Mouse (Mus musculus) midbrain, postnatal 0 days (tissue): ENCODE data around the gene Lrrfip1. TPM values are rescaled to one million over a fixed set of nuclear protein-coding genes. Genes with fewer than 3 reads are reported as not detected.

Source experiments
- ATAC-seq: fragments of 200-750 bp; cut with Nextera tagmentation; 2 replicates; pipeline ENCODE4 v1.8.0; 2017; ENCODE audit warnings: moderate number of reproducible peaks, mild to moderate bottlenecking, moderate TSS enrichment, moderate library complexity; ENCODE audit not compliant: low FRiP score
- DNase-seq: peaks from one replicate; pipeline ENCODE4 v3.0.0-alpha.2; 2015; ENCODE audit warnings: low spot score
- H3K27ac ChIP-seq: fragments of 300-500 bp; sonication (generic); 2 replicates; pipeline ENCODE4 v1.5.1; 2014; ENCODE audit warnings: low read depth, mild to moderate bottlenecking, low read length, mixed read lengths
- H3K27me3 ChIP-seq: fragments of 300-500 bp; sonication (generic); 2 replicates; pipeline ENCODE4 v1.6.1; 2014; ENCODE audit warnings: low read length, control low read depth, mixed read lengths; ENCODE audit not compliant: insufficient read depth
- H3K36me3 ChIP-seq: fragments of 300-500 bp; sonication (generic); 2 replicates; pipeline ENCODE4 v1.6.1; 2014; ENCODE audit warnings: low read length, control low read depth, mixed read lengths; ENCODE audit not compliant: insufficient read depth
- H3K4me1 ChIP-seq: fragments of 300-500 bp; sonication (generic); 2 replicates; pipeline ENCODE4 v1.6.1; 2014; ENCODE audit warnings: mild to moderate bottlenecking, control low read depth, antibody characterized with exemption, low read length, mixed read lengths; ENCODE audit not compliant: insufficient read depth
- H3K4me2 ChIP-seq: fragments of 300-500 bp; sonication (generic); 2 replicates; pipeline ENCODE4 v1.6.1; 2014; ENCODE audit warnings: low read depth, mild to moderate bottlenecking, low read length, mixed read lengths; ENCODE audit not compliant: poor library complexity, severe bottlenecking
- H3K4me3 ChIP-seq: fragments of 300-500 bp; sonication (generic); 2 replicates; pipeline ENCODE4 v1.5.1; 2014; ENCODE audit warnings: low read depth, mild to moderate bottlenecking, low read length, moderate library complexity
- H3K9ac ChIP-seq: fragments of 300-500 bp; sonication (generic); replicated peaks from 2 replicates; pipeline ENCODE4 v1.6.1; 2014; ENCODE audit warnings: mild to moderate bottlenecking, low read length, moderate library complexity, mixed read lengths; ENCODE audit not compliant: poor library complexity, severe bottlenecking
- H3K9me3 ChIP-seq: fragments of 300-500 bp; sonication (generic); 2 replicates; pipeline ENCODE4 v1.6.1; 2016; ENCODE audit warnings: low read length, control low read depth
- CTCF ChIP-seq: IDR thresholded peaks from 2 replicates; pipeline ENCODE4 v1.5.1; 2016; ENCODE audit warnings: antibody characterized with exemption, mild to moderate bottlenecking
- WGBS: fragments of 180-500 bp; shearing (Covaris S2); extraction: QIAGEN DNeasy Blood & Tissue Kit; methylation state at CpG from one replicate; pipeline ENCODE4 v1.1.7; 2014; 5-methylcytosine and 5-hydroxymethylcytosine counted together
- polyA plus RNA-seq: library from polyadenylated mRNA; unstranded; fragments of >200 nt; fragmentation: Nextera tagmentation; extraction: Ambion mirVana; gene quantifications from 2 replicates; pipeline ENCODE4 v1.2.1, GENCODE M21; 2015
- total RNA-seq: library from RNA; depleted of rRNA; stranded (reverse); fragments of >200 nt; gene quantifications from 2 replicates; pipeline ENCODE4 v1.2.3, GENCODE M21; 2014

The Lrrfip1 gene
- total and polyA plus RNA-seq, 2 experiments from 2014 or later: 26.7 to 48.9 TPM

DNA sequence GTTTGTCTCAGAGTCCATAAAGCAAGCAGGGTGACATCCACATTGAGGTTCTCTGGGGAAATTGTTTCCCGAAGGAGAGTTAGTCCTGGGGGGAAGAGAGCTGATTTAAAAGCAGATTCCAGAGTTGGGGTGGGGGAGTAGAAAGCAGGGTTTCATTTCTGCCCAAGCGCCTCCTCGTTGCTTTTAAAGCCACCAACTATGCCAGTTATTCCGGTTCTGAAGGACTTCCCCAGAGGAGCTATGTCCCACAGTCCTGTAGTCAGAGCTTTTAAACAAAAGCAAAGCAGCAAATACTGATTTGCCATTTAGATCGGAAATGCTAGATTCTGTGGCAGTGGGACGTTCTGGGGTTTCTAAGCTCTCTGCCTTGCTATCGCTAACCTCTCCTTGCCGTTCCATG is 79.4 kb downstream of the Lrrfip1 start:
- H3K27ac ChIP-seq: no peak overlapping the region
- no peak overlapping the region for H3K4me3 ChIP-seq
- H3K36me3 ChIP-seq: no peaks in the 10 kb centered on the region
- 81% methylated on average over 8 of the region's 8 CpGs for WGBS
- H3K27me3 ChIP-seq: no peaks in the 10 kb centered on the region
- no peaks in the 10 kb centered on the region for H3K9me3 ChIP-seq
- no peak overlapping the region for H3K4me2 ChIP-seq
- ATAC-seq: no peak
- DNase-seq: no peak
- H3K4me1 ChIP-seq: no peaks in the 10 kb centered on the region
- no peak for TF ChIP-seq CTCF
- H3K9ac ChIP-seq: no peak overlapping the region

GRCm38 (mm10) chr1:91079740-91080422 is 81.3 kb downstream of the Lrrfip1 start:
- WGBS: 83% methylated on average over 10 of the region's 10 CpGs
- no peak overlapping the region for H3K4me3 ChIP-seq
- H3K4me2 ChIP-seq: no peak overlapping the region
- H3K36me3 ChIP-seq: no peaks in the 10 kb centered on the region
- H3K9ac ChIP-seq: no peak overlapping the region
- DNase-seq (no peak), ATAC-seq (no peak)
- no peaks in the 10 kb centered on the region for H3K9me3 ChIP-seq
- H3K27me3 ChIP-seq: no peaks in the 10 kb centered on the region
- H3K4me1 ChIP-seq: no peaks in the 10 kb centered on the region
- TF ChIP-seq CTCF: no peak
- H3K27ac ChIP-seq: no peak overlapping the region

GRCm38 (mm10) chr1:91080423-91080749 is 81.8 kb downstream of the Lrrfip1 start:
- WGBS: 81% methylated on average over 7 of the region's 7 CpGs
- no peak for ATAC-seq
- DNase-seq: no peak
- Histone ChIP-seq H3K27ac (no peak overlapping the region), H3K36me3 (no peaks in the 10 kb centered on the region), H3K4me3 (no peak overlapping the region), H3K4me1 (no peaks in the 10 kb centered on the region), H3K9me3 (no peaks in the 10 kb centered on the region), H3K27me3 (no peaks in the 10 kb centered on the region), H3K4me2 (no peak overlapping the region), H3K9ac (no peak overlapping the region)
- 0 out of 2 replicates have a peak, but pooled peaks have one; percentile 34 for TF ChIP-seq CTCF

DNA sequence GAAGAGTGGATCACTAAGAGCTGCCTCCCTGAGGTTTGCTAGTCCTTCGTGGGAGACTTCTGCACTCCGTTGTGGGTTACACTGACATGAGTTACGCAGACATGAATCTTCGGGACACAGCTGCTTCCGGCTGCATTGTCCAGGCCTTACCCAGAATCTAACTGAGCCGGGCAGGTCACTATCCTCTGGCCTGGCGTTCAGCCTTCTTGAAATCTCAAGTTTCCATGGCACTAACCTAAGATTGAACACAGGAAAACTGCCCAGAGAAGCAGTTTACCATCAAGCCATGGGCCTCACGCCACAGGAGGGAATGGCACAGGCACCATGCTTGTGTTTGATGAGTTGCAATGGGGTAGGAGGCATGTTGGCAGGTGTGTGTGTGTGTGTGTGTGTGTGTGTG is 85.8 kb downstream of the Lrrfip1 start:
- no peaks in the 10 kb centered on the region for H3K36me3 ChIP-seq
- no peak for DNase-seq
- ATAC-seq: no peak
- no peak overlapping the region for H3K4me3 ChIP-seq
- WGBS: 92% methylated on average over 8 of the region's 8 CpGs
- H3K27me3 ChIP-seq: no peaks in the 10 kb centered on the region
- no peak overlapping the region for H3K27ac ChIP-seq
- TF ChIP-seq CTCF: no peak
- H3K9me3 ChIP-seq: no peaks in the 10 kb centered on the region
- no peak overlapping the region for H3K9ac ChIP-seq
- no peak overlapping the region for H3K4me2 ChIP-seq
- H3K4me1 ChIP-seq: no peaks in the 10 kb centered on the region

DNA sequence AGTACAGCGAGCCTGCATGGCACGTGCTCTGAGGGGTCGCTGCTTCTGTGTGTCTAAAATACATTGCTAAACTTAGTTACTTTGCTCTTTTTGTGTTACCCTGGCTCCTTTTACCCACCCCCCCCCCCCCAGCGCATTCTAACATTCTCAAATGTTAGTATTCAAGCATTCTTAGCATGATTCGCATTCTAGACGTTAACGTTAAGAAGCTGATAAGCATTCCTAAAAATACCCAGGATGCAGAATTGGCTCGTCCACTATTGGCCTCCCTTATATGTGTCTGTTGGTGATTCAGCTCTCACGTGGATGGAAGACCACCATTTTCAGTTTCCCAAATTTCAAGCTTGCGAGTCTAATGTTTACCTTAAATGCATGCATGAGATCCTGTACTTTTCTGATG is 86.5 kb downstream of the Lrrfip1 start:
- H3K4me3 ChIP-seq: no peak overlapping the region
- H3K9ac ChIP-seq: no peak overlapping the region
- no peaks in the 10 kb centered on the region for H3K27me3 ChIP-seq
- no peak for TF ChIP-seq CTCF
- no peak for DNase-seq
- H3K4me1 ChIP-seq: no peaks in the 10 kb centered on the region
- WGBS: 88% methylated on average over 10 of the region's 10 CpGs
- H3K4me2 ChIP-seq: no peak overlapping the region
- no peaks in the 10 kb centered on the region for H3K9me3 ChIP-seq
- no peak overlapping the region for H3K27ac ChIP-seq
- no peaks in the 10 kb centered on the region for H3K36me3 ChIP-seq
- ATAC-seq: no peak

DNA sequence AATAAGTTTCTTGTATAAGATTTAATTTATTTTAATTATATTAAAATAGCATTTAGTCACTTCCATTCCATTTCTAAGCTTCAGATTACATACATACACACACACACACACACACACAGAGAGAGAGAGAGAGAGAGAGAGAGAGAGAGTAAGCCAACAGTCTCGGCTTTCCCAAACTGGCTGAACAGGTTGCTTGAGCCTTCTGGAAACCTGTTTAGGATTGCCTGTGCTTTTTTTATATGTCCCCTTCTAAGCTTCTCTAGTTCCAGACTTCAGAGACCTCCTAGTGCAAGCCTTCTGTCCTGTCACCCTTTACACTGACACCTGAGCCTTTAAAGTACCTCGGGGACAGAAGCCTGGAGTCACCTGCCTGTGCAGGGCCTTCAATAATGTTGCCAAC is 87.1 kb downstream of the Lrrfip1 start:
- WGBS: 69% methylated on average over 2 of the region's 2 CpGs
- no peak overlapping the region for H3K4me2 ChIP-seq
- TF ChIP-seq CTCF: no peak

More for the DNA sequence above, 87.1 kb downstream of the Lrrfip1 start:
- no peaks in the 10 kb centered on the region for H3K27me3 ChIP-seq
- H3K9me3 ChIP-seq: no peaks in the 10 kb centered on the region
- ATAC-seq: no peak
- no peak overlapping the region for H3K9ac ChIP-seq
- H3K4me3 ChIP-seq: no peak overlapping the region
- no peaks in the 10 kb centered on the region for H3K4me1 ChIP-seq
- H3K27ac ChIP-seq: no peak overlapping the region
- H3K36me3 ChIP-seq: no peaks in the 10 kb centered on the region
- DNase-seq: no peak
